Mouse (Mus musculus): Measurements from ENCODE around the gene Zfp648.

Zfp648 gene

DNA sequence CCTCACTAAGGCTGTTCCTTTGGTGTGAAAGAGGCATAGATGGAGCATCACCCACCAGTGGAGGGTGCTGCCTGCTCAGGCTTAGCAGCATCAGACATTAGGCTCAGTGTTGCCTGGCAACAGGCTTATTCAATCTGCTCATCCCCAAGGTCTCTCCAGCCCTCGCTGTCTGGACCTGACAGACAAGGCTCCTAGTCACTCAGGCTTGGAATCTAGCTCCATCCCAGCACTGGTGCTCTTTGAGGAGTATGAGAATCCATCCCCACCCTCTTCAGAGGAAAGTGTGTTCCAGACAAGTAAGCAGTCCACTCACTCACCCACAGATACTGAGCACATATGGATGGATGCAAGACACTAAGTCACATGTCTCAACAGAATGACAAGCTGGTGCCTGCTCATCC, 22.8 kb downstream of the Zfp648 start:
- no peak for DNase-seq

DNA sequence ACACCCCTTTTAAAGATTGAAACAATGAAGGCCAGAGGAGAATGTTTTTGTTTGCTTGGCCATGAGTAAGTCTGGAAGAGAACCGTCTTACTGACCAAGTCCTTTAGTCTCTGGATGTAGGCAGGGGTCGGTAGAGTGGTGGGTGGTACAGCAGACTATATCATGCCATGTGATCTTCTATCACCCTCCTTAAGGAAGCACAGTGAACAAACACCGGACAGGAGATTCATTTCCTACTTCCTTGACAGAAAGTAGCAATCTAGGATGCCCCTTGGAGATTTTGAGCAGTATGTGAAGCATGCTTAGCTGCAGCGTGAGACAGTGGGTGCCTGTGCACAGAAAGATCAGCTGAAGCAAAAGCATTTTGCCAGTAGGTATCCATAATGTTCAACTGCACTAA, 31.6 kb downstream of the Zfp648 start:
- DNase-seq: no peak

DNA sequence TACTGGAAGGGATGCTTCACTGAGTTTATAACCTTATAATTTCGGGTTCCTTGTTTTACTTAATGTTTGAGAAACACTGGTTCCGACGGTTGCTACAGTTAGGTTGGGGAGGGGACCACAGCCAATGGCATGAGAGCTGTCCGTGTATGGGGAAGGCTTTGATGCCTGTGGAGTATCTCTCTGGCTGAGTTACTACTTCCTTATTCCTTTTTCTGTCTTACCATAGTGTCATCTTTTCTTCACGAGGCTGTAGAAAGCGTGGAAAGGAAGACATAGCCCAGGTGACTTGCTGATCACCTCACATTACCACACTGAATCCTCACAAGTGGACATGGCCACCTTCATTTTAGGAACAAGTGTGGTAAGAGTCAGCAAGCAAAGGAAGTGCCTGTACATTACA, 32.0 kb downstream of the Zfp648 start:
- DNase-seq: no peak

DNA sequence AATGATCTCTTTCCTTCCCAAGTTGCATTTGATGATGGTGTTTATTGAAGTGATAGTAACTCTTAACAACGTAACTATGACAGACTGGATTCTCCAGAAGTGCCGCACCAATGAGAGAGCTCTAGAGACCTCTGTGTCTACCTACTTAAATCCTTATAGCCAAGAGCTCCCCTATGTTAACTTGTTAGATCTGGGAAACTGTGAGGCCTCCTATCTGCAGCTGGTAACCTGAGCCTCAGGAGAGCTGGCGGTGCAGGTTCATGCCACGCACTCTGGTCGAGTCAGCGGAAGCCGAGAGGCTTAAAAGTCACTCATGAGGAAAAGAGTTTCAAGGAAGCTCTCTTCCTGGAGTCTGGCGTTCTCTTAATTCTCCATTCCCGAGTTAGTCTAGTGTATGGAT, 33.8 kb downstream of the Zfp648 start:
- DNase-seq: no peak

DNA sequence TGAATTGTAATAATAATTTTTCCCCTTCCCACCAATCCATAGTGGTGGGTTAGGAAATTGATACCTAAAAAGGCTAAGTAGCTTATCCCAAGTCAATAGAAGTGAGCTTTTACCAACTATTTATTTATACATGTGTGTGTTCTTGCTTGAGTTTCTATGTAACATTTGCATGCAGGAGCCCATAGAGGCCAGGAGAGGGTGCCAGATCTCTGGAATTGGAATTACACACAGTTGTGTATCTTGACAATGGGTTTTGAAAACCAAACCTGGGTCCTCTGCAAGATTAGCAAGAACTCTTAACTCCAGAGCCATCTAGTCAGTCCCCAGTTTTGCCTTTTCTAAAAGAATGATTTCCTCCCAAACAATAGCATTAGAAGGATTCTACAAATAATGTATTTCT, 37.9 kb downstream of the Zfp648 start:
- no peak for DNase-seq

DNA sequence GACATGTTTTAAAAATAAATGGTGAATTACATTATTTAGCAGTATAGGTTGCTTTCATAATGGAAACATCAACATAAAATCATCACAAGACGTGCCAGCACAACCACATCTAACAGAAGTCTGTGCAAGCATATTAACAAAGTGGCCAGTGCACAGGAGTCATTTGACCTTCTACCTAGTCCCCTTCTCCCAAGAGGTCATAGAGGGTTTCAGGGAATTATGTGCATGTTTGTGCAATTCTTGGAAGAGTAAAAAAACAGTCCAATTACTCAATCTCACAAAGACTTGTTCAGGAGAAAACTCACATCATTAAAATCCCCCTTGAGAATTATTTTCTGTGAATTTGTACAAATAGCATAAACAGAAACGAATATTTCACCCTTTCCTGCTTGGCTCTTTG, 50.2 kb downstream of the Zfp648 start:
- no peak for DNase-seq

DNA sequence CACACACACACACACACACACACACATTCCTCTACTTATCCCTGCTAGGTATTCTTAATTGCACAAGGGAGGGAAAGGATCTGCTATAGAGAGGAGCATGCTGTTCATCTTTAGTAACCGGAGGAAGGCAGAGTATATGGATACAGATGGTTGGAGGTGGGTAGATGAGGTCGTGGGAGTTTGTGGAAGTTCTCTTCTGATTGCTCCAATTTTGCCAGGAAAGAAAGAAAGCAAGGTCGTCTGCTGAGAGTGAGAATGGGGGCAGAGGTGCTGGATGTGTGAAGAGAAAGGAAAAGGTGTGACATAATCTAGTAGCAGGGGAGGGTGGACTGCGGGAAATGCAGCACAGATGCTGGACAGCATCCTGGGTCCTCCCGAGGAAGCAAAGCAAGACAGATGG, 51.8 kb downstream of the Zfp648 start:
- no peak for DNase-seq

All from lung, postnatal 4 days (tissue).